Mouse (Mus musculus) olfactory bulb, adult 2 months (tissue): ENCODE results near the gene Asb9. TPM values are rescaled to one million over a fixed set of nuclear protein-coding genes. Genes with fewer than 3 reads are reported as not detected.

Experiments used
- H3K27ac ChIP-seq: fragments of 200-500 bp; 2 replicates; pipeline ENCODE4 v1.5.1; 2012; ENCODE audit warnings: low read depth, low read length; ENCODE audit not compliant: insufficient read depth
- H3K4me1 ChIP-seq: fragments of 200-500 bp; 2 replicates; pipeline ENCODE4 v1.6.1; 2012; ENCODE audit warnings: low read length; ENCODE audit not compliant: control insufficient read depth, insufficient read depth
- H3K4me3 ChIP-seq: fragments of 200-500 bp; 2 replicates; pipeline ENCODE4 v1.5.1; 2012; ENCODE audit warnings: mild to moderate bottlenecking, low read depth, low read length, moderate library complexity; ENCODE audit not compliant: insufficient read depth
- CTCF ChIP-seq: fragments of 200-500 bp; IDR thresholded peaks from 2 replicates; pipeline ENCODE4 v1.5.1; 2012; ENCODE audit warnings: low read depth, mild to moderate bottlenecking, low read length, moderate library complexity; ENCODE audit not compliant: insufficient read depth
- POLR2A ChIP-seq: fragments of 200-500 bp; IDR thresholded peaks from 2 replicates; pipeline ENCODE4 v1.6.1; 2012; ENCODE audit warnings: mild to moderate bottlenecking, low read depth, low read length, moderate library complexity; ENCODE audit not compliant: insufficient read depth
- WGBS: fragments of 180-500 bp; shearing (Covaris S2); methylation state at CpG from one replicate; pipeline ENCODE4 v1.1.7; 2018; 5-methylcytosine and 5-hydroxymethylcytosine counted together
- polyA plus RNA-seq: library from polyadenylated mRNA; stranded (reverse); fragments of >200 nt; gene quantifications from 2 replicates; pipeline ENCODE4 v1.2.4, GENCODE M21; 2012; ENCODE audit warnings: low replicate concordance; ENCODE audit not compliant: missing spikeins, insufficient read depth, insufficient read length

Asb9 gene
- polyA plus RNA-seq, 1 experiment: not detected

GRCm38 (mm10) chrX:164570195-164570594 is 64.1 kb downstream of the Asb9 start:
- 17% methylated on average over 1 of the region's 1 CpGs for WGBS

DNA sequence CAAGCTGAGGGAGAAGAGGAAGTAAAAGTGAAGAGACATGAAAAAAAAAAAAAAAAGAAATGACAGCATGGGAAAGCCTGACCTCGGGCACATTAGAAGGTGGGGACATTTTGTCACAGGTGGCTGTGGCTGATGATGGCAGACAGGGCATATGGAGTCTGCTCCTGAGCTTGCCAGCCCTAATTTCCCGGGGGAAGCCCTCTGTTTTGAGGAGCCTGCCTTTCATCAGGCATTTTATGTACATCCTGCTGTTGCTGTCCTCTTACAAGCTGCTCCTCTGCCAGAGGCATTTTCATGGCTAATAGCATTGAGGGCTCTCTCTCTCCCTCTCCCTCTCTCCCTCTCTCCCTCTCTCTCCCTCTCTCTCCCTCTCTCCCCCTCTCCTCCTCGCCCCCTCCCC is 70.8 kb downstream of the Asb9 start:
- Histone ChIP-seq H3K4me3 (no peak overlapping the region), H3K27ac (no peak overlapping the region), H3K4me1 (no peaks in the 10 kb centered on the region)
- TF ChIP-seq POLR2A: no peak
- no peak for TF ChIP-seq CTCF
- 62% methylated on average over 3 of the region's 3 CpGs for WGBS

More at GRCm38 (mm10) chrX:164570195-164570594, 64.1 kb downstream of the Asb9 start:
- Histone ChIP-seq H3K27ac (no peak overlapping the region), H3K4me1 (no peaks in the 10 kb centered on the region), H3K4me3 (no peak overlapping the region)
- TF ChIP-seq POLR2A (no peak), CTCF (no peak)

Other genes with a start within 250 kb of the Asb9 start
- gene Bmx, start 248.1 kb upstream of the Asb9 start, polyA plus RNA-seq: not detected in 2 replicates
- not detected in 2 replicates for gene Pir, start 237.0 kb upstream of the Asb9 start, polyA plus RNA-seq
- gene Vegfd, start 132.9 kb upstream of the Asb9 start, polyA plus RNA-seq: not detected in 2 replicates
- not detected in 2 replicates for gene Piga, start 86.5 kb upstream of the Asb9 start, polyA plus RNA-seq
- not detected in 2 replicates for gene Asb11, start 69.3 kb upstream of the Asb9 start, polyA plus RNA-seq